Mouse (Mus musculus) stomach, postnatal 0 days (tissue): Measurements from ENCODE around the gene Bsn. TPM values are rescaled to one million over a fixed set of nuclear protein-coding genes. Genes with fewer than 3 reads are reported as not detected.

ENCODE experiments used
- ATAC-seq: fragments of 200-750 bp; cut with Nextera tagmentation; 2 replicates; pipeline ENCODE4 v1.8.0; 2017; ENCODE audit not compliant: low FRiP score, low TSS enrichment
- DNase-seq: peaks from one replicate; pipeline ENCODE4 v3.0.0-alpha.2; 2016; ENCODE audit warnings: low spot score
- H3K27ac ChIP-seq: fragments of 300-500 bp; sonication (generic); replicated peaks from 2 replicates; pipeline ENCODE4 v1.5.1; 2014; ENCODE audit warnings: mild to moderate bottlenecking, control low read depth
- H3K27me3 ChIP-seq: fragments of 300-500 bp; sonication (generic); 2 replicates; pipeline ENCODE4 v1.6.1; 2014; ENCODE audit warnings: low read length; ENCODE audit not compliant: control insufficient read depth, insufficient read depth
- H3K36me3 ChIP-seq: fragments of 300-500 bp; sonication (generic); 2 replicates; pipeline ENCODE4 v1.6.1; 2014; ENCODE audit warnings: low read length, mixed read lengths; ENCODE audit not compliant: control insufficient read depth, insufficient read depth
- H3K4me1 ChIP-seq: fragments of 300-500 bp; sonication (generic); replicated peaks from 2 replicates; pipeline ENCODE4 v1.6.1; 2014; ENCODE audit warnings: antibody characterized with exemption; ENCODE audit not compliant: control insufficient read depth, insufficient read depth
- H3K4me2 ChIP-seq: fragments of 300-500 bp; sonication (generic); replicated peaks from 2 replicates; pipeline ENCODE4 v1.6.1; 2014; ENCODE audit warnings: low read depth, mild to moderate bottlenecking, control low read depth, moderate library complexity
- H3K4me3 ChIP-seq: fragments of 300-500 bp; sonication (generic); 2 replicates; pipeline ENCODE4 v1.5.1; 2014; ENCODE audit warnings: low read depth, low read length, control low read depth
- H3K9ac ChIP-seq: fragments of 300-500 bp; sonication (generic); 2 replicates; pipeline ENCODE4 v1.6.1; 2014; ENCODE audit warnings: mild to moderate bottlenecking, low read length, control low read depth, mixed read lengths
- H3K9me3 ChIP-seq: fragments of 300-500 bp; sonication (generic); 2 replicates; pipeline ENCODE4 v1.6.1; 2016; ENCODE audit warnings: low read length; ENCODE audit not compliant: control insufficient read depth
- CTCF ChIP-seq: IDR thresholded peaks from 2 replicates; pipeline ENCODE4 v1.5.1; 2016; ENCODE audit warnings: antibody characterized with exemption, low read depth, mild to moderate bottlenecking, moderate library complexity
- EP300 ChIP-seq: optimal IDR thresholded peaks from 2 replicates; pipeline ENCODE3; 2016; ENCODE audit warnings: antibody characterized with exemption
- WGBS: fragments of 180-500 bp; shearing (Covaris S2); extraction: QIAGEN DNeasy Blood & Tissue Kit; methylation state at CpG from one replicate; pipeline ENCODE4 v1.1.7; 2014; 5-methylcytosine and 5-hydroxymethylcytosine counted together
- polyA plus RNA-seq: library from polyadenylated mRNA; unstranded; fragments of >200 nt; fragmentation: Nextera tagmentation; extraction: Ambion mirVana; gene quantifications from 2 replicates; pipeline ENCODE4 v1.2.1, GENCODE M21; 2015

The Bsn gene
- polyA plus RNA-seq, 1 experiment from 2014 or later, result 1.6 TPM

DNA sequence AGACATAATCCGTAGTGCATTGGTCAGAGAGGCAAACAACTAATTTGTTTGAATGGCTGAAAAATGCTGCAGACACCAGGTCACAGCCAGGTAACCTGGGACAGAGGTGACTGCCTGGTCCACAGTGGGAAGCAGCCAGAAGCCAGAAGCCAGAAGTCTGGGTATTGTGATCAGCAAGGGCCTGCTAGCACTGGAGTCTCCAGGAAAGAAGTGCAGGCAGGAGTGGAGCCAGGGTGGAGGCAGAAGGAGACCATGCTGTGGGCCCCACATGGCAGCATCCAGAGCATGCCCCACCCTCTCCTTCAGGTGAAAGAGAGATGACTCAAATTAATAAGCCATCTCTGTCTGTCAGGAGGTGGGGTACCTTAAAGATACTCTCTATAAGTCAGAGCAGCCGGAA is 46.7 kb downstream of the Bsn start:
- Histone ChIP-seq H3K4me1 (no peaks in the 10 kb centered on the region), H3K9ac (no peak overlapping the region), H3K27ac (no peak overlapping the region), H3K36me3 (no peaks in the 10 kb centered on the region), H3K4me2 (no peak overlapping the region), H3K9me3 (no peaks in the 10 kb centered on the region), H3K27me3 (no peaks in the 10 kb centered on the region), H3K4me3 (no peak overlapping the region)
- no peak for TF ChIP-seq CTCF
- no peak for TF ChIP-seq EP300
- no peak for ATAC-seq
- no peak for DNase-seq
- 72% methylated on average over 2 of the region's 2 CpGs for WGBS

DNA sequence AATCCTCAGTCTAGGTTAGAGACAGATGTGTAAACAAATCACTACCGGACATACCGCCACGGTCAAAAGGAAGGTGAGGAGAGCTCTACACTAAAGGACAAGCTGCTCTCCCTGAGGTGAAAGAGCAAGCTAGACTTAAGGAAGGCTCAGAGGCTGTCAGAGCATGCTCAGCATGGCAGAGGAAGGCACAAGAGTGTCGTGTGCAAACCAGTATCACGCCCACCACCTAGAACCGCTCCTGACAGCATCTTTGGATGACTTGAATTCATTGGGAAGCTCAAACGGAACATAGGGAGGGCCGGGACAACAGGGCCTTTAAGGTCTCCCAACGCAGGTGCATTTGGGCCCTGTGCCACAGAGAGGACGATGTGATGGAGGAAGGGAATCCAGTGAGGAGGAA is 48.8 kb downstream of the Bsn start:
- no peak overlapping the region for H3K27ac ChIP-seq
- WGBS, result 80% methylated on average over 10 of the region's 10 CpGs
- H3K36me3 ChIP-seq, result no peaks in the 10 kb centered on the region
- H3K4me2 ChIP-seq, result no peak overlapping the region
- no peak for ATAC-seq
- no peaks in the 10 kb centered on the region; the same call in 1 of the 2 replicates for H3K4me1 ChIP-seq
- no peak for DNase-seq
- no peaks in the 10 kb centered on the region for H3K27me3 ChIP-seq
- H3K9ac ChIP-seq, result no peak overlapping the region
- TF ChIP-seq EP300, result no peak
- no peaks in the 10 kb centered on the region for H3K9me3 ChIP-seq
- H3K4me3 ChIP-seq, result no peak overlapping the region

GRCm38 (mm10) chr9:108139963-108140695 is 50.1 kb downstream of the Bsn start:
- no peak for DNase-seq
- TF ChIP-seq EP300 (no peak), CTCF (peak; percentile 58)
- H3K4me2 ChIP-seq, result no peak overlapping the region
- H3K4me3 ChIP-seq, result no peak overlapping the region
- no peaks in the 10 kb centered on the region for H3K9me3 ChIP-seq
- no peak overlapping the region for H3K27ac ChIP-seq
- no peaks in the 10 kb centered on the region for H3K27me3 ChIP-seq
- ATAC-seq, result no peak
- H3K36me3 ChIP-seq, result no peaks in the 10 kb centered on the region
- H3K4me1 ChIP-seq, result no peaks in the 10 kb centered on the region; the same call in 1 of the 2 replicates
- WGBS, result 76% methylated on average over 7 of the region's 7 CpGs
- H3K9ac ChIP-seq, result no peak overlapping the region

- ATAC-seq (no peak), DNase-seq (no peak)
- 84% methylated on average over 17 of the region's 17 CpGs for WGBS
- Histone ChIP-seq H3K4me1 (no peaks in the 10 kb centered on the region; the same call in 1 of the 2 replicates), H3K9me3 (no peaks in the 10 kb centered on the region), H3K9ac (no peak overlapping the region), H3K27me3 (no peaks in the 10 kb centered on the region), H3K4me3 (no peak overlapping the region), H3K4me2 (no peak overlapping the region), H3K27ac (no peak overlapping the region), H3K36me3 (no peaks in the 10 kb centered on the region)
- no peak for TF ChIP-seq CTCF
Measured at GRCm38 (mm10) chr9:108139169-108139962, 50.8 kb downstream of the Bsn start.

GRCm38 (mm10) chr9:108138118-108138517 is 52.1 kb downstream of the Bsn start:
- no peak overlapping the region for H3K27ac ChIP-seq

GRCm38 (mm10) chr9:108137523-108137922 is 52.7 kb downstream of the Bsn start:
- DNase-seq, result no peak
- Histone ChIP-seq H3K4me1 (no peaks in the 10 kb centered on the region; the same call in 1 of the 2 replicates), H3K9me3 (no peaks in the 10 kb centered on the region), H3K36me3 (no peaks in the 10 kb centered on the region), H3K4me2 (no peak overlapping the region), H3K27ac (no peak overlapping the region), H3K9ac (no peak overlapping the region), H3K4me3 (no peak overlapping the region), H3K27me3 (no peaks in the 10 kb centered on the region)
- ATAC-seq, result peak; percentile 20; the same call in 1 of the 2 replicates
- WGBS, result 34% methylated on average over 17 of the region's 17 CpGs
- TF ChIP-seq EP300 (no peak), CTCF (no peak)

More at GRCm38 (mm10) chr9:108138118-108138517, 52.1 kb downstream of the Bsn start:
- DNase-seq, result no peak
- H3K4me2 ChIP-seq, result no peak overlapping the region
- no peaks in the 10 kb centered on the region for H3K36me3 ChIP-seq
- 80% methylated on average over 6 of the region's 6 CpGs for WGBS
- TF ChIP-seq CTCF (no peak), EP300 (no peak)
- ATAC-seq, result no peak
- H3K9ac ChIP-seq, result no peak overlapping the region
- H3K4me3 ChIP-seq, result no peak overlapping the region
- no peaks in the 10 kb centered on the region for H3K9me3 ChIP-seq
- H3K27me3 ChIP-seq, result no peaks in the 10 kb centered on the region
- no peaks in the 10 kb centered on the region; the same call in 1 of the 2 replicates for H3K4me1 ChIP-seq
